Mouse (Mus musculus) lung, embryonic 14.5 days (tissue): ENCODE results near the gene H1foo. TPM values are rescaled to one million over a fixed set of nuclear protein-coding genes. Genes with fewer than 3 reads are reported as not detected.

Experiments
- ATAC-seq: fragments of 200-750 bp; cut with Nextera tagmentation; 2 replicates; pipeline ENCODE4 v1.8.0; 2017; ENCODE audit warnings: mild to moderate bottlenecking, moderate TSS enrichment, moderate library complexity; ENCODE audit not compliant: insufficient read depth
- DNase-seq: peaks from one replicate; pipeline ENCODE4 v3.0.0-alpha.2; 2015
- H3K27ac ChIP-seq: fragments of 300-500 bp; sonication (generic); 2 replicates; pipeline ENCODE4 v1.5.1; 2014; ENCODE audit warnings: low read depth, mild to moderate bottlenecking, moderate library complexity
- H3K27me3 ChIP-seq: fragments of 300-500 bp; sonication (generic); 2 replicates; pipeline ENCODE4 v1.6.1; 2014; ENCODE audit warnings: low read length, control low read depth; ENCODE audit not compliant: insufficient read depth
- H3K36me3 ChIP-seq: fragments of 300-500 bp; sonication (generic); 2 replicates; pipeline ENCODE4 v1.6.1; 2014; ENCODE audit warnings: control low read depth; ENCODE audit not compliant: insufficient read depth
- H3K4me1 ChIP-seq: fragments of 300-500 bp; sonication (generic); 2 replicates; pipeline ENCODE4 v1.6.1; 2014; ENCODE audit warnings: antibody characterized with exemption, control low read depth; ENCODE audit not compliant: insufficient read depth
- H3K4me2 ChIP-seq: fragments of 300-500 bp; sonication (generic); 2 replicates; pipeline ENCODE4 v1.6.1; 2014; ENCODE audit warnings: mild to moderate bottlenecking
- H3K4me3 ChIP-seq: fragments of 300-500 bp; sonication (generic); 2 replicates; pipeline ENCODE4 v1.5.1; 2014; ENCODE audit warnings: low read depth, low read length
- H3K9ac ChIP-seq: fragments of 300-500 bp; sonication (generic); 2 replicates; pipeline ENCODE4 v1.6.1; 2014
- H3K9me3 ChIP-seq: fragments of 300-500 bp; sonication (generic); 2 replicates; pipeline ENCODE4 v1.6.1; 2016; ENCODE audit warnings: low read depth, low read length, control low read depth
- CTCF ChIP-seq: IDR thresholded peaks from 2 replicates; pipeline ENCODE4 v1.5.1; 2016; ENCODE audit warnings: antibody characterized with exemption, low read depth
- WGBS: fragments of 180-500 bp; shearing (Covaris S2); extraction: QIAGEN DNeasy Blood & Tissue Kit; methylation state at CpG from one replicate; pipeline ENCODE4 v1.1.7; 2014; 5-methylcytosine and 5-hydroxymethylcytosine counted together
- polyA plus RNA-seq: library from polyadenylated mRNA; unstranded; fragments of >200 nt; fragmentation: Nextera tagmentation; extraction: Ambion mirVana; gene quantifications from 2 replicates; pipeline ENCODE4 v1.2.1, GENCODE M21; 2014

The H1foo gene
- polyA plus RNA-seq, 1 experiment from 2014 or later: not detected

DNA sequence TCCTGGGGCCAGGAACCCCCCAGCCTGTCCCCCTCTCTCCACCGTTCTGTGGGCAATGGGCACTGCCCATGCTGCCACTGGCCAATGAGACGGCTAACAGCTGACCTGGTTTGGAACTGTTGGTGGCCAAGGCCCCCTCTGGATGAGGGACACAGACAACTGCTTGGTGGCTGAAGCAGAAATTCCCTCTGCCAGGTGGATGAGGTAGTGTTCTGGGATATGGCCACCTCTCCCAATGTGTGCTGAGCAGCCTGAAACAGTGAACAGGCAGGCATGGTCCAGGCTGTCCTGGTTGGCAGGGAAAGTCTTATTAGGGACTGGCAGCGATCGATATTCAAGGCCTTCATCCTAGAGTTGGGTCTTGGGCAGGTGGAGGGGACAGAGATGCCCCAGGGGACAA lies 10.4 kb downstream of the H1foo start:
- DNase-seq (no peak), ATAC-seq (no peak)
- H3K4me1 ChIP-seq: peaks cover 49% of the 10 kb centered on the region
- no peak overlapping the region for H3K9ac ChIP-seq
- no peak overlapping the region for H3K4me2 ChIP-seq
- H3K27ac ChIP-seq: no peak overlapping the region; the same call in 1 of the 2 replicates
- H3K4me3 ChIP-seq: no peak overlapping the region
- H3K27me3 ChIP-seq: no peaks in the 10 kb centered on the region
- H3K9me3 ChIP-seq: no peaks in the 10 kb centered on the region
- H3K36me3 ChIP-seq: peaks cover 58% of the 10 kb centered on the region
- 70% methylated on average over 4 of the region's 4 CpGs for WGBS
- TF ChIP-seq CTCF: no peak

DNA sequence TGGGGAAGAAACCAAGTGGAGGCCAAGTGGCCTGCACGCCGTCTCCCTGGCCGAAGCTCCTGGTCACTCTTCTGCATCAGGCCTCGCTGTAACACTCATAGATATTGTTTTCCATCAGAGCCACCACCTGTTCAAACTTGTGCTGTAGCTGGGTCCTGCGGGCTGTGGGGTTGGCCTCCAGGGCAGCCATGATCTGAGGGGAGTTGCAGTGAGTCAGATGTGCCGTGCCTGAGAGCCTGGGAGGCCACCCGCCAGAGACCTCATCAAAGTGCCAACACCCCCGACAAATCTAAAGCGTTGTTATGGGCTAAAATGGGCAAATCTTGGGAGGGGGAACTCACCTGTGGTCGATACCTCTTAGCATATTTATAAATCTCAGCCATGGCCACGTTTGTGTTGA lies 10.9 kb downstream of the H1foo start:
- Histone ChIP-seq H3K4me1 (peaks cover 49% of the 10 kb centered on the region), H3K27me3 (no peaks in the 10 kb centered on the region), H3K27ac (no peak overlapping the region; the same call in 1 of the 2 replicates), H3K9me3 (no peaks in the 10 kb centered on the region), H3K4me2 (no peak overlapping the region), H3K9ac (no peak overlapping the region), H3K4me3 (no peak overlapping the region), H3K36me3 (peaks cover 63% of the 10 kb centered on the region)
- DNase-seq (no peak), ATAC-seq (no peak)
- no peak for TF ChIP-seq CTCF
- WGBS: 72% methylated on average over 11 of the region's 11 CpGs

DNA sequence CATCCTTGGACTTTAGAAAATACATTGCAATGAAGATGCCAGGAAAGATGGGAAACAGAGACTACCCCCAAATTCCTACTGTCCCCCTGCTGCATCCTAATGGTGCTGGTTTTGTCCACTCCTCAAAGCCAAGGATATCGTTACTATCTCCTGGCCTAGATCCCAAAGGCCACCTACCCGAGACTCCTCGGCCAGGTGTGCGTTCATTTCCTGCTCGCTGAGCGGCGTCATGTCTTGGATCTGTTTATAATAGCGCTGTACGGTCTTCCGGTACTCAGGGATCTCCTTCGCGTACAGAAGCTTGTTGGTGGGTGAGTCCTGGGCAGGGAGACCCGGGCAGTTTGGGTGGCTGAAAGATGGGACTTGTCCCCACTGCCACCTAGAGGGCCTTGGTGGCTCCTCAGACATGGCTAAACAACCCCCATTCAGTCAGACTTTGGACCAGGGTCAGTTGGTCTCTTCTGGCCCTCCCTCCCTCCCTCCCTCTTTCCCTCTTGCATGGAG lies 11.7 kb downstream of the H1foo start:
- WGBS: 32% methylated on average over 13 of the region's 13 CpGs
- Histone ChIP-seq H3K4me2 (peak overlapping the region; percentile 35; the same call in 1 of the 2 replicates), H3K27me3 (no peaks in the 10 kb centered on the region), H3K9ac (peak overlapping the region; percentile 13; the same call in 1 of the 2 replicates), H3K4me1 (peaks cover 49% of the 10 kb centered on the region), H3K9me3 (no peaks in the 10 kb centered on the region), H3K4me3 (no peak overlapping the region), H3K27ac (peak overlapping the region; percentile 77), H3K36me3 (peaks cover 71% of the 10 kb centered on the region)
- peak; percentile 48; the same call in 1 of the 2 replicates for TF ChIP-seq CTCF
- ATAC-seq (no peak), DNase-seq (no peak)

DNA sequence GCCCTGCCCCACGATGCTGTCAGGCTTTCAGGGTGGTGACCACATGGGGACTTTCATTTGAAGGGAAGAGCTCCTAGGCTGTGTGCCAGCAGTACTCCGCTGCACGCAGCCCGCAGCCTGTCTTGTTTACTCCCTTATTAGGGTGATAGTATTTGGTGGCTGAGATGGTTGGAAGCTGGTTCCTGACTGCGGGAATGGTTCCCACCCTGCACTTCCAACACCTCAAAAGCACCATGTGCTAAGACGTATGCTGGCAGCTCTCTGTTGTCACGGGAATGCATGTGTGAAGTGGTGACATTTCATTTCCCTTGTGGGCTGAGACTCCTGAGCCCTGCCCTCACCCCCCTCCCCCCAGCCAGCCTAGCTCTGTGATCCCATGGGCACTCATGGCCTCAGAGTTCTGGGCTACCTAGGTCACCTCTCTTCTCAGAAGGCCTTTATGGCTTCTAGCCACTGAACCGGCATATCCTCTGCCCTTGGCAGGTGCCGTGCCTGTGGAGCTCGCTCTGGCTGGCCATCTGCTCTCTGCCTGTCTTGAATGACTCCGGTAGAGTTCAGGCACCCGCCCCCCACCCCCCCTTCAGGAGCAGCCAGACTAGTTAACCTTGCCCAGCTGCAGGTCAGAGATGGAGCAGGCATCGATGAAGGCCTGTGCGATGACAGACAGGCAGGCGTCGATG lies 12.3 kb downstream of the H1foo start:
- peaks cover 49% of the 10 kb centered on the region for H3K4me1 ChIP-seq
- peak overlapping the region; percentile 92 for H3K27ac ChIP-seq
- no peaks in the 10 kb centered on the region for H3K27me3 ChIP-seq
- no peaks in the 10 kb centered on the region for H3K9me3 ChIP-seq
- H3K4me3 ChIP-seq: no peak overlapping the region
- H3K36me3 ChIP-seq: peaks cover 76% of the 10 kb centered on the region
- ATAC-seq (peak; percentile 92), DNase-seq (peak; percentile 98)
- H3K4me2 ChIP-seq: no peak overlapping the region
- WGBS: 17% methylated on average over 15 of the region's 16 CpGs
- peak overlapping the region; percentile 37; the same call in 1 of the 2 replicates for H3K9ac ChIP-seq
- TF ChIP-seq CTCF: no peak; the same call in 1 of the 2 replicates

DNA sequence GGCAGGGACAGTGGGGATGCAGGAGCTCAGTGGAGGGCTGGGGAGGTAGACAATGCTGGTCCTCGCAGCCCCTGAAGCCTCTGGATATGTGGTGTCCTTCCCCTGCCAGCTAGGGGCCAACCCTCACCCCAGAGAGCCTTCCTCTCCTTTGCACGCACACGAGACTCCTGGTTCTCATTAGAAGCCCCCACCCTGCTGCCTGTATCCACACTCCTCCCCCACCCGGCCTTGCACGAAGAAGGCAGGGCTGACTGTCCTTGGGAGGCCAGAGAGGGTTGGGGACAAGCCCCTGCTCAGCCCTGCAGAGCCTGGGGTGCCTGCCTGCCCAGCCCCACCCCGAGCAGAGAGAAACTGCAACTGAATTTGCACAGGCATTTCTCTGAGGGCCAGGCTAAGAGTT lies 12.9 kb downstream of the H1foo start:
- Histone ChIP-seq H3K4me3 (no peak overlapping the region), H3K4me1 (peaks cover 49% of the 10 kb centered on the region), H3K9me3 (no peaks in the 10 kb centered on the region), H3K27me3 (no peaks in the 10 kb centered on the region), H3K9ac (peak overlapping the region; percentile 37; the same call in 1 of the 2 replicates), H3K4me2 (no peak overlapping the region), H3K36me3 (peaks cover 82% of the 10 kb centered on the region), H3K27ac (peak overlapping the region; percentile 92)
- DNase-seq (no peak), ATAC-seq (no peak)
- 34% methylated on average over 6 of the region's 6 CpGs for WGBS
- TF ChIP-seq CTCF: no peak

DNA sequence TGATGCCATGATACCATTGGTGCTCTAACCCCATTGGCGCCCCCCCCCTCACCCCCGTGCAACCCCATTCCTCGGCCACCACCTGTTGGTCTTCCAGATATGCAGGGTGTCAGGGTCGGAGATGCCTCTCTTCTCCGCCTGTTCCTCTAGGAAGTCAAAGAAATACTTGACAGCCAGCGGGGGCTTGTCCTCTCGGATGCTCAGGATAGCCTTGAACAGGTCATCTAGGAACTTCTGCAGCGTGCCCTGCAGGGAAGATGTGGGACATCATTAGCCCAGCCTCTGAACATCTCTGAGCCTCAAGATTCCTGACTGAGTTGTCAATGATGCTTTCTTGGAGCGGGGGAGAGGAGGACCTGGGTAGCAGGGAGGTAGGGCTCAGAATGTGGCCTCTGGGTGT lies 13.7 kb downstream of the H1foo start:
- peak overlapping the region; percentile 92; the same call in 1 of the 2 replicates for H3K27ac ChIP-seq
- H3K9ac ChIP-seq: no peak overlapping the region
- no peaks in the 10 kb centered on the region for H3K27me3 ChIP-seq
- H3K4me2 ChIP-seq: no peak overlapping the region
- TF ChIP-seq CTCF: no peak
- H3K36me3 ChIP-seq: peaks cover 87% of the 10 kb centered on the region
- H3K4me1 ChIP-seq: peaks cover 49% of the 10 kb centered on the region
- WGBS: 79% methylated on average over 9 of the region's 9 CpGs
- no peak for DNase-seq
- no peak overlapping the region for H3K4me3 ChIP-seq
- ATAC-seq: no peak
- H3K9me3 ChIP-seq: no peaks in the 10 kb centered on the region

DNA sequence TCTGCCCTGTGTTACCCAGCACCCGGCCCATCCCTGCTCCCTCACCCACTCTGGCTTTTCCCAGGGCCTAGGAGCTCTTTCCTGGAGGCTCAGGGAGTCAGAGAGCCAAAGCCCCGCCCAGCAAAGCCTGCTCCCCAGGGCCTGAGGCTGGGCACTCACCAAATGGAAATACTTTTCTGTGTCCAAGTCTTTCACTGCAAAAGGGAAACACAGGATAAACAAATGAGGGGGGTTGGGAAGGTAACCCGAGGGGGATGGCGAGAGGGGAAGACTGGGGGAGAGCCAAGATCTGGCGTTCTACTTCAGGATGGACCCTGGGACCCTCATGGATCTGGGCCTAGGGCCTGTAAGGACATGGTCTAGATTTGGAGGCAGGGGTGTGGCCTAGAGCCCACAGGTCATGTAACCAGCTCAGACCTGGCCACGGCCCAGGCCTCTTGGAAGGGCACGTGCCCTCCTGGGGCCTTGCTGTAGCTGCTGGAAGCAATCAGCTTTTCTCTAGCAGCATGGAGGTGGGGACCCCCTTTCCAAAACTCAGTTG lies 14.5 kb downstream of the H1foo start:
- Histone ChIP-seq H3K4me2 (no peak overlapping the region), H3K36me3 (peaks cover 87% of the 10 kb centered on the region), H3K27me3 (no peaks in the 10 kb centered on the region), H3K27ac (peak overlapping the region; percentile 63; the same call in 1 of the 2 replicates), H3K9me3 (no peaks in the 10 kb centered on the region), H3K9ac (peak overlapping the region; percentile 13; the same call in 1 of the 2 replicates), H3K4me3 (no peak overlapping the region), H3K4me1 (peaks cover 48% of the 10 kb centered on the region)
- WGBS: 48% methylated on average over 7 of the region's 7 CpGs
- no peak for TF ChIP-seq CTCF
- ATAC-seq: no peak
- DNase-seq: peak; percentile 82
